Mouse (Mus musculus) fibroblast of lung, adult 2 months (primary cell): ENCODE results near the gene Olfr1425.
"Not testable (repeated sequence)": the region's sequence is repeated elsewhere in the genome, so short reads cannot be mapped to it uniquely, and the experiment has no call there.

Experiments
- DNase-seq: peaks from one replicate; pipeline ENCODE4 v3.0.0-alpha.2; 2011; ENCODE audit warnings: low read depth

Olfr1425 gene

DNA sequence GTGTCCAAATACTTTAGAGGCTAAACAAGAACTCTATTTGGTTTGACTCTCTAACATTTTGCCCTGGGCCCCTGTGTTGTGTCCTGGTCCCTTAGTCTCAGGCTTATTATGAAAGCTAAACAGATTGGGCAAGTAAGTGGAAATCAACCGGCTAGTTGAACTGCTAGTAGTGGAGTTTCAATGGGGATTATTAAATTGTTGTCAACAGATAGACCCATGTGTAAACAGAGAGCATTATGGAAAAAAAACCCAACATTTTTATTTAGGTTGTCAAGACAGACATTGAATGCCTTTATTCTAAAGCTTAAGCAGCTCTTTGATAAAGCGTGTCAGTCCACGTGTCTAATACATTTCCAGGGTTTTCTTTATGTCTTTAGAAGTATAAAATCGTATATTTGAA is at the start of gene Olfr1425:
Gene Olfr1425, minus strand, starts transcription at position 101 of the 400 bp plus-strand sequence.
- not testable (repeated sequence) for DNase-seq

DNA sequence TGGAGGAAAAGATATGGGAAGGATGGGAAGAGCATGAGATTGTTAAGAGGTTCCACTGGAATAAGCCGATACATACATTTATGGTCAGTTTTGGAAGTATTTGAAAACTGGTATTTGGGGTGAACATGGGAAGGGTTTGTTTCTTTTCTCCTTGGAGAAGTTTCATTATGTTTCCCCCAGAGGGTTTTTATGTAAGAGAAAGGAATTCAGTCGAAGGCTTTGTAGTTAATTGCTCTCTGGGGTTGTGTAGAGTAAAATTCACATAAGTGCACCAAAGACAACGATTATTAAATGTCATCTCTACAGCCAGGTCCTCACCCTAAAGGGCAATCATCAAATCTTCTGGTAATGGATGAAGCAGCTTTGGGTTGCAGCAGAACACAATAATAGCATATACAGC is 45.6 kb upstream of the Olfr1425 start, which contains the start of gene Olfr76:
Gene Olfr76, minus strand, starts transcription at position 101 of the 400 bp plus-strand sequence.
- DNase-seq: no peak

DNA sequence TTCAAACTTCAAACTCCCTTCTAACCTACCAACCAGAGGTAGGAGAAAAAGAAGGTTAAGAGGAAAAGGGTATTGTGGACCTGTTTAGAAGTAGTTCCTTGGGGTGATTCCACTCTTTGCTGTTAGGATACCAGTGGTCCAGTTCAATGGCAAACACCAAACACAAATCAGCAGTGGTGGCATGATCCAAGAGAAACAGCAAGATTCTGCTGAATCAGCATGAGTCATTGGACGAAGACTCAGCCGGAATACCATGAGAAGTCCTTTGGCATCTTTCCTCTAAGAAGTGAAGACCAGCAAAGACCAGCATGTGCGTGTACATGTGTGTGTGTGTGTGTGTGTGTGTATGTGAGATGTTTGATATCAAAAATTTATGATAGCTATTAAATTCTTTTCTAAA is 38.9 kb upstream of the Olfr1425 start:
- no peak for DNase-seq

DNA sequence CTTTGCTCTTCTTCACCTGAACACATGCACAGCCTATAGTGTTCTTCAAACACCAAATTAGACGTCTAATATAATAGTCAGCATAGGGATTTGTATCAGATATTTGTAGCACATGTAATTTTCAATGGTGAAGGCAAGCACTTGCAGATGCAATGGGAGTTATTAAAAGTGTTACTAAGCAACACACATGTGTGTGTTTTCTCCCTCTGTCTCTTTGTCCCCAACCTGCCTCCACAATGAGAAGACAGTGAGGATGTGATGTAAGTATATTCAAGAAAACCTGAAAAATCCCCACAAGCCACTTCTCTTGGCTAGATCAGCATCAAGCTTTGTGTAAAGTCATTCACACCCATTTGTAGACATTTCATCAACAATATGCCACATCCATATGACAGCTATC is 38.3 kb upstream of the Olfr1425 start, which contains the start of gene Olfr1428:
Gene Olfr1428, minus strand, starts transcription at position 101 of the 400 bp plus-strand sequence.
- no peak for DNase-seq

DNA sequence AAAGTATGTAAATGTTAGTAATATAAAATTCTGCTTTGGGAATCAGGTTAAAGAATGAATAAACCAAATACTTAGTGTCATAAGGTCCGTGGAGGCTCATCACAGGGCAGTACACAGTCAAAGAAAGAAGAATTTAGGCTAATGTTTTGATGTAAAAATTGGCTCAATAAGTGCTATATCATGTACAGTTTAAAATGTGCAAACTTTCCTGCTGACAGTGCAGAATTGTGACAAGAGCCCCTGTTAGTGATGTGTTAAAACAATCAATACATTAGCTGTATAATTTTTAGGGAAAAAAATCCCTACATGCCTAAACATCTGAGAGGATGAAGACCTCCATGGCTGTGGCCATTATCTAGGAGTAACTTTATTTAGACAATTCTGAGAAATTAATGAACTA is 36.3 kb upstream of the Olfr1425 start:
- no peak for DNase-seq

DNA sequence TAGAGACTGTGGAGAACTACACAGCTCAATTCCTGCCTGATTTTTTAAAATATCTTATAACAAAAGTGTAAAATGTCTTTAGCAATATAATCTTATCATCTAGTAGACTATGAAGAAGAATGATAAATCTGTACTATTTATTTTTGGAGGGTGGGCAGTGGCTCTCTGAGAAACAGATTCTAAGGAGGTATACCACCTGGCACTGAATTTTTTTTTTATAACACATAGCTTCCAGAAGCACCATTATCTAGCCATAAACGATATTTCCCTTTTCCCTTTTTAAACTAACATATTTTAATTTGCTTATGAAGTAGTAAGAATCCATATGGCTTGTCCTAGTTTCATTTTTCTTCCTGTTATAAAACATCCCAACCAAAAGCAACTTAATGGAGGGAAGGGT is 27.0 kb upstream of the Olfr1425 start:
- no peak for DNase-seq

DNA sequence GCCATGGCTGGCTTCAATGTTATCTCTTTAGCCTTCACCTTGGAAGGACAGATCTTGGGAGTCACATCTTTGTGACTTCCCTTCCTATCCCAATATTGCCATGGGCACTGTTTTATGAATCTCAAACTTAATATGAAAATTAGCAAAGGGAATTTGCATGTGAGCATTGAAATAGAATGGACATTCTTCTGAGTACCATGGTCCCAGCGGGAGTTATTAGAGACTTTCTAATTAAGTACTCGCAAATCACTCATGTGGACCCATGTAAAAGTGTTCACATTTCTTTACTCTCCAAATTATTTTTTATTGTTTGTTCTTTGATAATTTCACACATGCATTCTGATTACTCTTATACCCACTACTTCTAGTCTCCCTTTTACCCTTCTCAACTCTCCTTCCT is 25.7 kb upstream of the Olfr1425 start, which contains the start of gene Olfr1427:
Gene Olfr1427, minus strand, starts transcription at position 101 of the 400 bp plus-strand sequence.
- DNase-seq: no peak

DNA sequence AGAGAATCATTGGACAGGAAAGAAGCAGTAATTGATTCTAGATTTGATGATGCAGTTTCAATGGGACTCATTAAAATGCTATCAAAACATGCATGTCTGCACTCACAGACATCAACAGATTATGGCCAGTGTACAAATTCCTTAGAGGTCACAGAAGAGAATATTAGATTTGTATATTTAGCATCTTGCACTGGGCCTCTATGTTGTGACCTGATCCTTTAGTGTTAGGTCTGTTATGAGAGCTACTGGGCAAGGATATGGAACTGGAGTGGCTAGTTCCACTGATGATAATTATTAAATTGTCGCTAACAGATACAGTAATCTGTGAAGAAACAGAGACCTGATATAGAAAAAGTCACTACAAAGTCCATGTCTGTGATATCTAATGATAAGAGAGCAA is 14.4 kb upstream of the Olfr1425 start, which contains the start of gene Olfr1426:
Gene Olfr1426, minus strand, starts transcription at position 101 of the 400 bp plus-strand sequence.
- no peak for DNase-seq

DNA sequence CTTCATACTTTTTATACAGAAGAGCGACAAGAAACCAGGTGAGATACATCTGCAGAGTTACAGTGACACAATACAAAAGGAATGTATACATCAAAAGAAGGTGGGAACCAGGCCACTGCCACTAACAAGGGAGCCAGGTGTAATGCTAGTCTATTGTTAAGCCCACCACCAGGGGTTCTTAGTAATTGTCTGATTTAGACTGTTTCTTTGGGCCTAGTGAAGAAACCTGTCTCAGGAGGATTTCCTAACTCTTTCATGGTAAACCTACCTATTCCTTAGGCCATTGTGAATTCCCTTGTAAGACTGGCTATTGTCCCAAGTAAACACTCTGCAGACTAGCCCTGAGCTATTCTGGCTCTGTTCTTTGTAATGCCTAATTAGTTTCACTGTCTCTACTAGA is 8.0 kb downstream of the Olfr1425 start:
- DNase-seq: not testable (repeated sequence)

DNA sequence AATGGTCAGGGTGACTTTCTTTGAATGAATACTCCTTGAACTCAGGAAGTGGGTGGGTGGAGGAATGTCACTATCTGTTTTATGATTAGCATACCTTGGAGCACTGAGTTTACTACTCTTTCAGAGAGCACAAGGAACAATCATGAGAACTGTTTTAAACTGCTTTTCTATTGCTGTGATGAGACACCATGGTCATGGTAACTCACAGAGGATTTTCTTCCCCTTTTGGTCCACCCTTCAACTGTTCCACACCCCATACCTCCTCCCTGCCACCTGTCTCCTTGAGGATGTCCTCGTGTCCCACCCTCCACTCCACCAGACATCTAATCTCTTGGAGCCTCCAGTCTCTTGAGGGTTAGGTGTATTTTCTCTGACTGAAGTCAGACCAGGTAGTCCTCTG is 9.7 kb downstream of the Olfr1425 start:
- DNase-seq: not testable (repeated sequence)

DNA sequence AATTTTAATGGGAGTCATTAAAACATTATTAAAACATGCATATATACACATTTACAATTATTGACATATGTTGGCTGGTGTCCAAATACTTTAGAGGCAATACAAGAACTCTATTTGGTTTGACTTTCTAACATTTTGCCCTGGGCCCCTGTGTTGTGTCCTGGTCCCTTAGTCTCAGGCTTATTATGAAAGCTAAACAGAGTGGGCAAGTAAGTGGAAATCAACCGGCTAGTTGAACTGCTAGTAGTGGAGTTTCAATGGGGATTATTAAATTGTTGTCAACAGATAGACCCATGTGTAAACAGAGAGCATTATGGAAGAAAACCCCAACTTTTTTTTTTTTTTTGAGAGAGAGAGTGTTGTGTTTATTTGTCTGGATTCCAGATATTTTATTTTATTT is 14.9 kb downstream of the Olfr1425 start, which contains the start of gene Olfr1424:
Gene Olfr1424, minus strand, starts transcription at position 101 of the 400 bp plus-strand sequence.
- not testable (repeated sequence) for DNase-seq

DNA sequence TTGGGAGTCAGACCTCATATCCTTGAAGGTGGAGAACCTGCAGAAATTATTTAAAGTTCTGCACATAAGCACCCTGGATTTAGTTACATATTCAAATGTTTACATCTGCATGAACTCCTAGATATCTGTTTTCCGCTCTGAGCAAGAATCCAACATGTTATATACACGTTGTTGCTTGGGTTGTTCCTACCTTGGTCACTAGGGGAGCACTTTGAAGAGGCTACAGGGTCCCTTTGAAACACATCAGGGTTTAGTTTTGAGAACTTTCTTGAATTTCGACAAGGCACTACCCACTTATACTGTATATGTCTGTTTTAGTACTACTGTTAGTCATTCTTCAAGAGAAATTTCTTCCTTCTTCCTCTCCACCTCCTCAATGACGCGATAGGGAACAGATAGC is 34.4 kb downstream of the Olfr1425 start:
- no peak for DNase-seq

DNA sequence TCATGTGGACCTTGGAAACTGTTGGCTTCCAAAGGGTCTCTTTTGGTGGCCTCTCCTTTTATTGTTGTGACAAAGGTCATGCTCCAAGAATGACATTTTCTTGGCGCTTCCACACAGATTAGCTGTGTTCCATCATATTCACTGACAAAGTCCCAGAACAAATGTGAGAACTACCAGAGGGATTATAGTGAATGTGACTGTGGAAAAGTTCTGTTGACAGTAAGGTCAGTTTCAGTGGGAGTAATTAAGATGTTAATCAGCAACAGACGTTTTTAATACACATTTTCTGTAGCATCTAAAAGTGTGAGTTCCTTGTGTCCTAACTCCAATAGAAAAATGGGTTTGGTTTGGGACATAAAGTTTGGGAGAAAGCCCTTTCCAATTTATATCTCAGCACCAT is 36.3 kb downstream of the Olfr1425 start, which contains the start of gene Olfr1423:
Gene Olfr1423, minus strand, starts transcription at position 101 of the 400 bp plus-strand sequence.
- no peak for DNase-seq

DNA sequence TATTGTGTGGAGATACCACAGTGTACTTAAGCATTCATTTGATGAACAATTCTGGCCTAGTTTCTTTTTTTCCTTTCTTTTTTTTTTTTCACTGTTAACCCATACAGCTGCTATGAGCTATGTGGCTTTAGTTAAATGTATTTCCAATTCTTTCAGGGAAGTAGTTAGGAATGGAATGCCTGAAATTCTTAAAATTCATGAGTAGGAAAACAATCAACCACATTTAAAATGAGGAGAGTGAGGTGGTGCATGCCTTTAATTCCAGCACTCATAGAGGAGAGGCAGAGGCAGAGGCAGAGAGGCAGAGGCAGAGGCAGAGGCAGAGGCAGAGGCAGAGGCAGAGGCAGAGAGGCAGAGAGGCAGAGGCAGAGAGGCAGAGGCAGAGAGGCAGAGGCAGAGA is 39.8 kb downstream of the Olfr1425 start:
- no peak for DNase-seq

DNA sequence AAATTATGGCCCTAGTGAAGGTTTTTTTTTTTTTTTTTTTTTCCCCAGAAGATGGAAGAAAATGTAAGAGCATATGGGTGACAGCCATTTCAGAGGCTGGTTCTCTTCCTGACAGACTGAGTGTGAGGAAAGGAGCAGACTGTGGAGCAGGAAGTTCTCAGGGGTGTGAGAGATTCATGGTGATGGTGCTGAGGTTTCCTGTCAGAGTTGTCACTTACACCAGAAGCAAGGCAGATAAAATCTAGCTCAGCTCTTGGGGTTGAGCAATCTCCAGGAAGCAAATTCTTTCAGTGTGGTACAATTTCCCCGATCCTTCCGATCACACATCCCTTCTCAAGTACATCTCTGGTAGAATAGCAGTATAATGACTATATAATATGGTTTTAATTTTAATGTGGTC is 50.9 kb downstream of the Olfr1425 start:
- DNase-seq: no peak

DNA sequence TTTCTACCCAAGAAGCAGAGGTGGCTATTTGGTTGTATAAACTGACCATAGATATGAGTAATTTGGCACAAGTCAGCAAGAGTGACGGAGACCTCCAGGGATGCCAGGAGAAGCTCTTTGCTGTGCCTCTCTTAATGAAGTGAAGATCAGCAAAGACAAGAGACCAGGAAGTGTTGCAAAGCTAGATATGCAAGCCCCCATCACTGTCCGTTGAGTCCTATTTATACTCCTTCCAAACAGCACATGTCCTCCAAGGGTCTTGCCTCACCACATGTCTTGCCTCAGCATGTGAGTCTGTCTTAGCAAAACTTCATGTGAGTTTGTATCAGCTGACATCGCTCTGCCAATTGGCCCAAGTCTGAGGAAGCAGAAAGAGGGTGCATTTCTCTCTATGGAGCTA is 52.2 kb downstream of the Olfr1425 start:
- DNase-seq: no peak

DNA sequence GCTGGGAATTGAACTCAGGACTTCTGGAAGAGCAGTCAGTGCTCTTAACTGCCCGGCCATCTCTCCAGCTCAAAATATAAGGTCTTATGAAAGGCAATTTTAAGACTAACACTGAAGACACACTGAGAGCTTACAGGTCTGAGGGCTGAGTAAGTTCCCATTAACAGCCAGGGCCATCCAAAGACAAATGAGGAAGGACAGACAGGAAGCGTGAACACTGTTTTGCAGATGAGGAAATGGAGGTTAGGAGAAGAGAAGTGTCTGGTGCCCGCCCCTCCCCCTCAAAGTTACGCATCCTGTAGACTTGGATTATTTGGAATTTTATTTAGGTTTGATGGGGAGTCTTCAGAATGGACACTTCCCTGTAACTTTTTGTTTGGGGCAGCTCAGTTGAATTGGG is 53.4 kb downstream of the Olfr1425 start:
- no peak for DNase-seq
